Mouse (Mus musculus) ovary, postnatal 10 days (tissue): Measurements from ENCODE around the gene Olah.

Experiments used
- DNase-seq: peaks from one replicate; pipeline ENCODE4 v3.0.0; 2022; ENCODE audit warnings: low spot score

Olah gene

GRCm38 (mm10) chr2:3348919-3349318 is 48.1 kb downstream of the Olah start:
- DNase-seq, result no peak

- no peak for DNase-seq
Measured at GRCm38 (mm10) chr2:3348422-3348821, 48.6 kb downstream of the Olah start.

GRCm38 (mm10) chr2:3335611-3336301 is 61.3 kb downstream of the Olah start, which contains the start of gene Acbd7:
TSS of gene Acbd7 (plus strand) at chr2:3336168.
- DNase-seq, result peak; percentile 9

- DNase-seq, result no peak
Measured at GRCm38 (mm10) chr2:3333761-3334160, 63.2 kb downstream of the Olah start.

- peak; percentile 91 for DNase-seq
Measured at GRCm38 (mm10) chr2:3332484-3333242, 64.3 kb downstream of the Olah start, which contains the start of gene Rpp38. TSS of gene Rpp38 (minus strand) at chr2:3332643.

- no peak for DNase-seq
Measured at GRCm38 (mm10) chr2:3332056-3332455, 65.0 kb downstream of the Olah start.

GRCm38 (mm10) chr2:3331071-3331703 is 65.8 kb downstream of the Olah start:
- DNase-seq, result no peak

GRCm38 (mm10) chr2:3327351-3327750 is 69.7 kb downstream of the Olah start:
- DNase-seq, result peak; percentile 18

- no peak for DNase-seq
Measured at GRCm38 (mm10) chr2:3326547-3326946, 70.5 kb downstream of the Olah start.

- DNase-seq, result no peak
Measured at GRCm38 (mm10) chr2:3324381-3325130, 72.5 kb downstream of the Olah start.

- no peak for DNase-seq
Measured at GRCm38 (mm10) chr2:3323132-3323531, 73.9 kb downstream of the Olah start.

- no peak for DNase-seq
Measured at GRCm38 (mm10) chr2:3305426-3306025, 91.5 kb downstream of the Olah start.

GRCm38 (mm10) chr2:3295826-3296225 is 101.2 kb downstream of the Olah start:
- no peak for DNase-seq

- DNase-seq, result no peak
Measured at GRCm38 (mm10) chr2:3292170-3292569, 104.8 kb downstream of the Olah start.
